Mouse (Mus musculus): ENCODE measurements at regions not wholly inside any gene's neighbourhood (a gene's known extent, or its start where the extent isn't known, plus 50 kb on each side); places are given as distances from the start of the nearest gene placed in this dataset.
"Not testable (repeated sequence)": the region's sequence is repeated elsewhere in the genome, so short reads cannot be mapped to it uniquely, and the experiment has no call there.

- no peak for DNase-seq
Observed at GRCm38 (mm10) chr1:157755015-157755649, 248.6 kb downstream of the Sec16b start.

DNA sequence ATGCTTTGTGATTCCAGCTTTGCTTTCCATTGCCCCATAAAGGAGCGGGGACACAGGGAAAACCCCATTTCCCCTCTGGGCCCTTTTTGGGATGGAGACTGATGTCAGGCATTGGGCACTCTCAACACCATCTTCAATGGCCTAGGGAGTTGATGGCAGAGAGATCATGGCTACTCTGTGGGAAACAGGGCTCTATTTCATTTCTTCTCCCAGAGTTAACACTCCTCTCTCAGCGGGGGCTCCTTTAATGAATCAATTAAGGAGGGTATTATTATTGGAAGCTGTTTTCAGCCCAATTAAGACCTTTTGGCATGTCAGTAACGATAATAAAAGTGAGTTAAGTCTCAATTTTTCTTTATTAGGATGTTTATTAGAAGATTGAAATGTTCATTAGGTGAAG is 250.4 kb downstream of the Sec16b start:
- no peak for DNase-seq

DNA sequence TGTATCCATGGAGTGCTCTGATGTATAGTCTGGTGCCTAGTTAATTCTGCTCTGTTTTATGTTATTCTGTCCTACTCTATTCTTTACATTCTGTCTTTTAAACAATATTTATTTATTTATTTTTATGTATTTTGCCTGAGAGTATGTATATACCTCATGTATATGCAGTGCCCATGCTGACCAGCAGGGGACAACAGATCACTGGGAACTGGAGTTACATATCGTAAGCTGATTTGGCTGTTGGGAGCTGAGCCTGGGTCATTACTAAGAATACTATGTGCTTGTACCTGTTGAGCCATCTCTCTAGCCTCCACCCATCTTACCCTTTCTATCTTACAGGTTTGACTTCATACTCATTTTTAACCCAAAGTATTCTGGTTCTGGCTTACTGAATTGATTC is 251.8 kb downstream of the Sec16b start:
- no peak for DNase-seq

DNA sequence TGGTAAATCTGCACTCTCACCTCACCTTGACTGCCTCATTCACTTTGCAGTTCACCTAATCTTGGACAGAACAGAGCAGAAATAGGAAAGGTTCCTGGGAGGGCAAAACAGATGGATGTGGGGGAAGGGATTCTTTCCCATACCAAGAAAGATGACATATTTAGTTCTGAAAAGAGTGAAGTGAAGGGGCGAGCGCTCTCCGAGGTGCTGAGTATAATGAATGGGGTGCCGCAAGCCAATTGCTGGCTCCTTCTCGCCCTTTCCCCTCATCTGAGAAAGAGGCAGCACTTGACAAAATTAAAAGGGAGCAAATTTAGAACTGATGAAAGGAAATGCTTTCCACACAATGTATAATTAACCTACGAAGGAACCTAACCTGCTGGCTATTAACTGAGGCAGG is 261.7 kb downstream of the Sec16b start:
- no peak for DNase-seq

DNA sequence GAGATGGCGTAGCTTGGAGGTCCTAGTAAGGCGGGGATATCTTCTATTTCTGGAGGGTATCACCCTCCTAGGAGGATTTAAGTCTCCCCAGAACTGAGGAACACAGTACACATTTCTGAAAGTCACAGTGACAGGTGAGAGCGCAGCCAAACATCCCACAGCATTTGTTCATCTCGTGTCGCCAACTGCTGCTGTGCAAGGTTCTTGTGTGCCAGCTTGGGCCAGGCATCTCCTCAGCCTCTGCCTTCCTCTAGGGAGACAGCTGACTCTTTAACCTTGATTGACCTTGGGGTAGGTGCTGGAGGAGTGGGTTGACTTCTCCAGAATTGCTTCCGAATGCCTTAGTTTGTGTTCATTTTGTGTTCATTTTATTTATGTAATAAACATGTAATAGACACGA is 291.2 kb downstream of the Sec16b start:
- DNase-seq, result no peak

DNA sequence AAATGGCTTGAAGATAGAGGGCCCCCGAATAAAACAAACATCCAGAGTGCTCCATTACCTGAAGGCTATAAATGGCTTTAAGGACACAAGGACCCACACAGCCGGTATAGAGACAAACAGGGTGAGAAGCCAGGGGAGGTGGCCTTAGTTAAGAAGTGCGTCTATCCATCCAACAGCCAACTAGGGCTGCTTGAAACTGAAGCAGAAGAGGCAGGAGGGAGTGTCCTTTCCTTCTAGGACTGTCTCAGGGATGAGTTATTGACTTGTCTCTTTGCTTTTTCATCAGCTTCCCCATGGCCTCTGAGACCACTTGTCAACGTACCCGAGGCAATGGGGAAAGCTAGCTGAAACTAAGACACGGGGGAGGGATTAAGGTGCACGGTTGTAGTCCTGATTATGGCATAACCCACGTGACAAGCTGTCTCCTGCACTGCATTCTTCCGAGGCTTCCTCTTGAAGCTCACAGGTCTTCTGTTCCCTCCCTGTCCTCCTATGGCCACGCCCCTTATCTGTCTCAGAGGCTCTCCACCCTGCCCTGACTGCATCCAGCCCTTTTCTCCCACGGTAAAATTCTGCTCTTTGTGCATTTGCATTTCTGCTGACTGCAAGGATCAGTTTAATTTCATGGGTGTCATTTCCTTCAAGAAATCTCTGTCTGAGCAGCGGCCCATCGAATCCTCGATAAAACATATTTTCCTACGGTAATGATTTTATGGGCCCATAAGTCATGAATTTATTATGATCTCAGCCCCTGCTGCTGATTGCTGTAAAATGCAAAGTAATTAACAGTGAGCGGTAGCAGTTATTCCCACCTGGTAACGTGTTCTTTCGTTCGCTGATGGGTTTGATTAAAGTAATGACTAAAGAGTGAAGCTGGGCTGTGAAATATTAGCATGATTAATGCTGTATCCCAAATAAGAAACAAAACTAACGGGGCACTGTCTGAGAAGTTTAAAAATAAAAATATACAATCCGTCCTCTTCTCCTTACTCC is 292.3 kb downstream of the Sec16b start:
- no peak for DNase-seq

DNA sequence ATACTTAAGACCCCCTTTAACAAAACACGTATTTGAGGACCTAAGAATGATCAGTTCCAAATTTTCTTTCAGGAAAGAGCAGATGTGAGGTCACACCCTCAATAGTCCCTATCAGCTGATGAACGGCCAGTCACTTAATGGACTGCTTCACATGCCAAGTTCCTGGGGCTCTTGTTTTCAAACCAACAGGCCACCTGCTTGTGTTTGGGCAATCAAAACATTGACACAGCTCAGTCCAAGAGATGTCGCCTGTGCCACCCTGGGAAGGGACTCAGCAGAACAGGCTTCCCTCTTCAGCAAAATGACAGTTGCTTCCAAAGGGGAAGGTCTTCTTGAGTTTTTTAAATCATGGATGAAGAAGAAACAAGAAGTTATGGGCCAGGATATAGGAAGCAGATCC is 294.6 kb downstream of the Sec16b start:
- no peak for DNase-seq

DNA sequence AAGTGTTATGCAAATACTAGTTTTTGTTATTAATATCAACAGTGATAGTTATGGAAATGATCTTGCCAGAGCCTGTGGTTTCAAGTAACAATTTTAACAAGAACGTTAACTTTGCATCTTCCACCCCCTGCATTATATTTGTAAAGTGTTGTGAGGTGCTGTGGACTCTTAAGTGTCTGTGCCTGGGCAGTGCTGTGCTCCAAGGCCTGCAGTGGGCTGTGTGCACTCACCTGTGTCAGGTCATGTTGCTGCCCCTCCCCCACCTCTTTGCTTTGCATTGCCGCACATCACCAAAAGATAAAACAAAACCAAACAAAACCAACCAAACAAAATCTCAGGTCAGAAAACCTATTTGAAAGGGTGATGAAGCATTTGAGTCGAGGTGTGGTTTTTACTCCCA is 297.7 kb downstream of the Sec16b start:
- DNase-seq, result no peak

DNA sequence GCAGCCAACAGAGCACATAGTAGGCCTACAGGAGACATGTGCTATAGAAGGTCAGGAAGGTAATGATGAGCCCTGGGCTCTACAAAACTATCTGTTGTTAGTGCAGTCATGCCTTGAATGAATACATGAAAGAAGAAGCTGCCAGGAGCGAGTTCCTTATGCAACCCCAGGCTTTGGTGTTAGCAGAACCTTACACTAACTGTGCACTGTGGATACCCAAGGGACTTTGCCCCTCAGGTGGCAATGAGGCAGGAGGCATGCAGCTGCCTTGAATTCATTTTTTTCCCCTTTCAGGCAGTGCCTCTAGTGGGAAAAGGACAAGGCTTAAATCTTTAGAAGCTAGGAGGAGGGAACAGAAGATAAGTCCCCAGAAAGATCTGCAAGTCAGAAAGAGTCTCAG is 299.8 kb downstream of the Sec16b start:
- no peak for DNase-seq

- DNase-seq, result no peak
Observed at GRCm38 (mm10) chr1:157809674-157810471, 303.3 kb downstream of the Sec16b start.

DNA sequence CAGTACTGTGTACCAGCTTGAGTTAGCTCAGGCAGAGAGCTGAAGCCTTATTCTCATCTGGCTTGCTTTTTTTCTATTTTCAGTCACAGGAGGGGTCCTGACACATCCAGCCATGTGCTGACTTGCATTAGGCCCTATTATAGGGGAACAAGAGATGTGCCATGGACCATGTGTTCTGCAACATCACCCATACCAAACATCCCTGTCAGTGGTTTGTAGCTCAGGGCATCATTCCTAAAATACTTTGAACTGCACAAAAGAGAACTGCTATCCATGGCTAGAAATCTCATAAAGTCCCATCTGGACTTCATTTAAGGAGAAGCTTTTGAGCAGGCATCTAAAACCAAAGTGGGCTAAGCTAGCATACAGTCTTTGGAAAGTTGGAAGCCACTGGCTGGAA is 304.1 kb downstream of the Sec16b start:
- no peak for DNase-seq

GRCm38 (mm10) chr1:157827966-157828365 is 321.4 kb downstream of the Sec16b start:
- DNase-seq, result no peak

DNA sequence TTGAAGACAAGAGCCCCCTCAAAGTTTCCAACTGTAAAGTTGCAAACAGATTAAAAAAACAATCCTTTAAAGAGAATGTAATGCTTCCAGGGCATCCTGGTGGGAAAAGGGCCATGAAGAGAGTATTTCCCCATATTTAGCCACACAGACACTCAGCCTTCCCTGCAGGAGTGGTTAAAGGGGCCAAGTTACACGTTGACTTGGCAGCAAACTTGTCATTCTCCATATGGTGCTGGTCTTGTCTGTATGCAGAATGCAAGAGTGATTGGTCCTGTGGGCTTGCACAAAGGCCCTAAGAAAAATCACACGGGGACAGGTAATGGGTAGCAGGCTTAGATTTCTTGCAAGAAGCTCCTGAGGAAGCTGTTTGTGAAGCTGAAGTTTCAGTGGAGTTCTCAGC is 325.0 kb downstream of the Sec16b start:
- no peak for DNase-seq

GRCm38 (mm10) chr1:157872775-157873174 is 366.2 kb downstream of the Sec16b start:
- DNase-seq, result peak; percentile 6

- no peak for DNase-seq
Observed at GRCm38 (mm10) chr1:157875006-157875405, 368.5 kb downstream of the Sec16b start.

GRCm38 (mm10) chr1:157877117-157877516 is 370.6 kb downstream of the Sec16b start:
- not testable (repeated sequence) for DNase-seq

DNA sequence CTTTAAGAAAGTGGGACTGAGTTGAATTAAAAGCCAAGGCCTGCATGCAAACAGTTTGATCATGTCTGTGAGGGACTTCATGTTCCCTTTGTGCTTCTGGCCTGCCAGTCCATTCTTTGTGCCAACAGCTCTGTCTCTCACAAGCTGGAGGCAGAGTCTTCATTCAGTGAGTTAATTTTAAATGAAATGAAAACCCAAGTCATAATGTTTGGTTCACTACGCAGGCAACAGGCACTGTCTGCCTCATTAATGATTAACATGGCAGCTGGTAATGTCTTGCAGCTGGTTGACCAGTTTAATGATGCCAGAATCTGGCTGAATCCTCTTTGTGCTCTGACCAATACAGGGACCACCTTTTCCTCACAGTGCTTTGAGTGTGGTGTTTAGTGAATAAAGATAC is 380.6 kb downstream of the Sec16b start:
- no peak for DNase-seq

GRCm38 (mm10) chr1:157888573-157888972 is 382.0 kb downstream of the Sec16b start:
- peak; percentile 3 for DNase-seq

- no peak for DNase-seq
Observed at GRCm38 (mm10) chr1:157906168-157906567, 399.6 kb downstream of the Sec16b start.

DNA sequence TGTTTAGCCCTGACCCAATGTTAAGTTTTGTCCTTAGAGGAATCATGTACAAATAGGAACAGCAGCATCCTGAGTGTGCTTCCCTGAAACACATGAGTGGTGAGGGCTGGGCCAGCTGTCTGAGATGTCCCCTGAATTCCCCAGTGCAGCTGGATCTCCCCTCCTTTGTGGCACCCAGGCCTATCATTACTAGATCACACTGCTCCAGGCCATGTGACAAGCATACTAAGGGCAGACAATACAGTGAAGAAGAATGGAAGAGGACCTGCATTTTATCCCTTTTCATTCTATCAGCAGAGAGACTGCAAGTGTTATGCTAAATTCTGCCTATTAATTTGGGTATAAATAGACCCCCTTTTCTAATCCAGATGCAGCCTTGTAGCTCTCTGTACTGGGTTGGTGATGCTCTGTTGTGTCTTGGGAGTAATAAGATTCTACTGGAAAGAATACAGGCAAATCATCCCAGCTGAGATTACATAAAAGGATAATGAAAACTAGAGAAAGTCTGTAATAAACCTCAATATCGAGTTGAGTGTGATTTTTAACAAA is 418.3 kb downstream of the Brinp2 start:
- DNase-seq, result no peak

DNA sequence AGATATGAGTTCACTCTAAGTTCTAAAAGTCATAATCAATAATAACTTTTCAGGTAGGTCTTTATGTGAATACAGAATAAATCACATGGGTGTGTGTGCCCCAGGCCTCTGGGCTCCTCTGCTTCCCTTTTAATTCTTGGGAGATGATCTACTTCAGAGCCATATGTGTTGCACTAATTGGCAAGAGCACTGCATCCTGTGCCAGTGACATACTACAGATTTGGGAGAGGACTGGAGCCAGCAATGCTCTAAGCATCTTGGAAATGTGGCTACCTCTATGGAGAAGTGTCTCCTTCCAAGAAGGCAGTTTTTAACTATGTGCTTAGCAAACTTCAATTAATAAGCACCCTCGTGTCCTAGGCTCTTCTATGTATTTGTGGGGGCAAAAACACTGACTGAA is 416.6 kb downstream of the Brinp2 start:
- no peak for DNase-seq

DNA sequence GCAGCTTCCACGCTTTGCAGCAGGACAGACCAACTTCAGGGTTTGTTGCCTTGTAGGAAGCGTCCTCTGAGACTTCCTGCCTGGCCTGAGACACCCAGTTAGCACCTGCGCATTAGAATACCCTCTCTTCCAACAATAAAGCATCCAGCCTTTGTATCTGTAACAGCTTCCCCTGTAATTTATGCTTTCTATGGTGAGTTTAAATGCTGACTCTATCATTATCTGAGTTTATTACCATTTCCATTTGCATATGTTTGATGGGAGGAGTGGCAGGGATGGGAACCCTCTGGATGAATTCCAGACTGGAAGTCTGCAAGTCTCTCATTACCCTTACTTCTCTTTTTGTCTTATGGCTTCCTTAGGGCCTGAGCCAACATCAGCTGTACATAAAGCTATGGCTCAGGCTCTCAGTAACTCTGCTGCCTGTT is 415.8 kb downstream of the Brinp2 start:
- DNase-seq, result no peak

DNA sequence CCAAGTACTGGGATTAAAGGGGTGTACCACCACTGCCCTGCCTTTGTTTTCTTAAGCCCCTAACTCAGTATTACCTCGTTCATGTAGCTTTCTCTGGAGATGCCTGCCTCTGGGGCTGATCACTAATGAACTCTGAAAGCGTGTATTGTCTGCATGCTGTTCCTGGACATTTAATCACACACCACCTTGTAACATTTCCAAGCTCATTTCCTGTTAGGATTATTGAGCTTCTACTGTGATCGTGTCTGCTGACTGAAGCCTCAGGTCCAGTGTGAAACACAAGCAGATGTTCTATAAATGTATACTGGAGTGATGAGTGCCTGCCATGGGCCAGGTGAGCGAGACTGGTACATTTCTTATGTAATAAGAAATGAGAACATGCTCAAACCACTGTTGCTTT is 398.6 kb downstream of the Brinp2 start:
- no peak for DNase-seq
